Mouse (Mus musculus): ENCODE measurements at regions not wholly inside any gene's neighbourhood (a gene's known extent, or its start where the extent isn't known, plus 50 kb on each side); places are given as distances from the start of the nearest gene placed in this dataset.

DNA sequence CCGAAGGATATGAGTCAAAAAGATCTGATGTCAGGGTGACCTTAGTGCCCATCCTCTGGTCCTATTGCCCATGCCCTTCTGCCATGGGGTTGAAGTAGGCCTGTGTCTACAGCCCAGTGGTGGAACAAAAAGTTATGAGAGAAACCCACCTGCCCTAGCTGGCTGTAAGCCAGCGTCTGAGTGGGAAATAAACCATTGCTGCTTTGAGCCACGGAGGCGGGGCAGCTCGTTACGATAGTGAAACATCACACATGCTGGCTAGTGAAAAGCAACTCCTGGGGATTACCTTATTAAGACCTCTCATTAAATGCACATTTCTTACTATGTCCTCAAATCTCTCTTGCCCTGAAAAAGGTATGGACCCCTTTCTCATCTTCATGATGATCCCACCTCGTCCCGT, 86.8 kb upstream of the 4931429L15Rik start:
- no peak for TF ChIP-seq CTCF (IDR thresholded peaks at IDR 0.05; ENCODE audit: low read depth)
- no peak for TF ChIP-seq EP300 (IDR thresholded peaks at IDR 0.05; ENCODE audit: low read depth)

Data from liver, postnatal 0 days (tissue).